Mouse (Mus musculus) gastrocnemius, adult 2 months (tissue): ENCODE measurements at regions not wholly inside any gene's neighbourhood (a gene's known extent, or its start where the extent isn't known, plus 50 kb on each side); places are given as distances from the start of the nearest gene placed in this dataset.

Experiments used
- DNase-seq: peaks from one replicate; pipeline ENCODE4 v3.0.0; 2022
- H3K27ac ChIP-seq: fragments of 200-600 bp; 2 replicates; pipeline ENCODE4 v1.8.1; 2022; ENCODE audit warnings: mild to moderate bottlenecking
- H3K4me3 ChIP-seq: fragments of 200-600 bp; 2 replicates; pipeline ENCODE4 v1.8.1; 2022; ENCODE audit warnings: mild to moderate bottlenecking, moderate library complexity
- CTCF ChIP-seq: fragments of 200-600 bp; IDR thresholded peaks from 2 replicates; pipeline ENCODE4 v1.8.1; 2022; ENCODE audit warnings: antibody characterized with exemption, mild to moderate bottlenecking, moderate library complexity
- intact Hi-C: fragments of 180-260 bp; cut with DNase I; formaldehyde crosslinking; loops from one replicate; pipeline ENCODE4 v1.15.1; 2025

- Histone ChIP-seq H3K4me3 (no peak overlapping the region), H3K27ac (no peak overlapping the region)
- no peak for DNase-seq
- intact Hi-C loops: no loop called here
- no peak for TF ChIP-seq CTCF
Observed at GRCm38 (mm10) chr13:107485400-107486017, 463.6 kb upstream of the Kif2a start.

GRCm38 (mm10) chr13:107484630-107484998 is 462.7 kb upstream of the Kif2a start:
- DNase-seq: no peak
- no peak overlapping the region for H3K4me3 ChIP-seq
- intact Hi-C loops: no loop called here
- no peak for TF ChIP-seq CTCF
- no peak overlapping the region for H3K27ac ChIP-seq

- TF ChIP-seq CTCF: no peak
- Histone ChIP-seq H3K27ac (no peak overlapping the region), H3K4me3 (no peak overlapping the region)
- intact Hi-C loops: no loop called here
- no peak for DNase-seq
Observed at GRCm38 (mm10) chr13:107483967-107484629, 462.2 kb upstream of the Kif2a start.

- Histone ChIP-seq H3K4me3 (no peak overlapping the region), H3K27ac (no peak overlapping the region)
- TF ChIP-seq CTCF: no peak
- no peak for DNase-seq
- intact Hi-C loops: no loop called here
Observed at GRCm38 (mm10) chr13:107475166-107475565, 453.2 kb upstream of the Kif2a start.

- Histone ChIP-seq H3K27ac (no peak overlapping the region), H3K4me3 (peak overlapping the region; percentile 35)
- intact Hi-C loops: no loop called here
- TF ChIP-seq CTCF: no peak
- DNase-seq: peak; percentile 48
Observed at GRCm38 (mm10) chr13:107469491-107470276, 447.8 kb upstream of the Kif2a start.

GRCm38 (mm10) chr13:107462791-107463190 is 440.9 kb upstream of the Kif2a start:
- no peak for DNase-seq
- intact Hi-C loops: loop anchor here (5.0 kb wide), 2 partner anchors 580 to 695 kb away; partner anchors contain the start of genes Ercc8, Ndufaf2 and Smim15

GRCm38 (mm10) chr13:107461048-107461912 is 439.4 kb upstream of the Kif2a start:
- H3K4me3 ChIP-seq: peak overlapping the region; percentile 37; the same call in 1 of the 2 replicates
- intact Hi-C loops: loop anchor here (5.0 kb wide), 2 partner anchors 581 to 696 kb away; partner anchors contain the start of genes Ercc8, Ndufaf2 and Smim15
- peak; percentile 71 for TF ChIP-seq CTCF
- H3K27ac ChIP-seq: no peak overlapping the region
- DNase-seq: peak; percentile 37

More at GRCm38 (mm10) chr13:107462791-107463190, 440.9 kb upstream of the Kif2a start:
- Histone ChIP-seq H3K4me3 (no peak overlapping the region), H3K27ac (no peak overlapping the region)
- no peak for TF ChIP-seq CTCF

- no peak for DNase-seq
- intact Hi-C loops: no loop called here
- Histone ChIP-seq H3K27ac (no peak overlapping the region), H3K4me3 (no peak overlapping the region)
- TF ChIP-seq CTCF: no peak
Observed at GRCm38 (mm10) chr13:107458730-107459129, 436.8 kb upstream of the Kif2a start.

- intact Hi-C loops: no loop called here
- DNase-seq: no peak
- no peak for TF ChIP-seq CTCF
- no peak overlapping the region for H3K4me3 ChIP-seq
- no peak overlapping the region for H3K27ac ChIP-seq
Observed at GRCm38 (mm10) chr13:107457270-107457669, 435.3 kb upstream of the Kif2a start.

GRCm38 (mm10) chr13:107456394-107456793 is 434.5 kb upstream of the Kif2a start:
- DNase-seq: no peak
- intact Hi-C loops: no loop called here
- no peak for TF ChIP-seq CTCF
- Histone ChIP-seq H3K27ac (no peak overlapping the region), H3K4me3 (no peak overlapping the region)

- H3K4me3 ChIP-seq: peak overlapping the region; percentile 61
- TF ChIP-seq CTCF: no peak
- DNase-seq: peak; percentile 43
- intact Hi-C loops: no loop called here
- peak overlapping the region; percentile 63 for H3K27ac ChIP-seq
Observed at GRCm38 (mm10) chr13:107449598-107450179, 427.8 kb upstream of the Kif2a start.

- TF ChIP-seq CTCF: no peak
- DNase-seq: no peak
- intact Hi-C loops: no loop called here
- H3K27ac ChIP-seq: no peak overlapping the region
- H3K4me3 ChIP-seq: no peak overlapping the region
Observed at GRCm38 (mm10) chr13:107447813-107448212, 425.9 kb upstream of the Kif2a start.
